Mouse (Mus musculus) lung, embryonic 15.5 days (tissue): ENCODE measurements at regions not wholly inside any gene's neighbourhood (a gene's known extent, or its start where the extent isn't known, plus 50 kb on each side); places are given as distances from the start of the nearest gene placed in this dataset.
"Not testable (repeated sequence)": the region's sequence is repeated elsewhere in the genome, so short reads cannot be mapped to it uniquely, and the experiment has no call there.

Source experiments
- ATAC-seq: fragments of 200-750 bp; cut with Nextera tagmentation; 2 replicates; pipeline ENCODE4 v1.8.0; 2017; ENCODE audit warnings: moderate number of reproducible peaks, borderline replicate concordance; ENCODE audit not compliant: low FRiP score, low TSS enrichment; ENCODE audit errors: extremely low read depth
- H3K27ac ChIP-seq: fragments of 300-500 bp; sonication (generic); 2 replicates; pipeline ENCODE4 v1.5.1; 2015; ENCODE audit warnings: moderate library complexity, mild to moderate bottlenecking, inconsistent platforms
- H3K27me3 ChIP-seq: fragments of 300-500 bp; sonication (generic); 2 replicates; pipeline ENCODE4 v1.6.1; 2015; ENCODE audit warnings: inconsistent platforms
- H3K36me3 ChIP-seq: fragments of 300-500 bp; sonication (generic); 2 replicates; pipeline ENCODE4 v1.6.1; 2015; ENCODE audit warnings: inconsistent platforms
- H3K4me1 ChIP-seq: fragments of 300-500 bp; sonication (generic); 2 replicates; pipeline ENCODE4 v1.6.1; 2015; ENCODE audit warnings: inconsistent platforms
- H3K4me2 ChIP-seq: fragments of 300-500 bp; sonication (generic); 2 replicates; pipeline ENCODE4 v1.6.1; 2015; ENCODE audit warnings: inconsistent platforms, mild to moderate bottlenecking, moderate library complexity
- H3K4me3 ChIP-seq: fragments of 300-500 bp; sonication (generic); 2 replicates; pipeline ENCODE4 v1.5.1; 2015; ENCODE audit warnings: mild to moderate bottlenecking, inconsistent platforms
- H3K9ac ChIP-seq: fragments of 300-500 bp; sonication (generic); 2 replicates; pipeline ENCODE4 v1.6.1; 2015; ENCODE audit warnings: inconsistent platforms
- H3K9me3 ChIP-seq: fragments of 300-500 bp; sonication (generic); 2 replicates; pipeline ENCODE4 v1.6.1; 2016; ENCODE audit warnings: inconsistent platforms
- WGBS: fragments of 180-500 bp; shearing (Covaris S2); methylation state at CpG from one replicate; pipeline ENCODE4 v1.1.7; 2015; 5-methylcytosine and 5-hydroxymethylcytosine counted together

DNA sequence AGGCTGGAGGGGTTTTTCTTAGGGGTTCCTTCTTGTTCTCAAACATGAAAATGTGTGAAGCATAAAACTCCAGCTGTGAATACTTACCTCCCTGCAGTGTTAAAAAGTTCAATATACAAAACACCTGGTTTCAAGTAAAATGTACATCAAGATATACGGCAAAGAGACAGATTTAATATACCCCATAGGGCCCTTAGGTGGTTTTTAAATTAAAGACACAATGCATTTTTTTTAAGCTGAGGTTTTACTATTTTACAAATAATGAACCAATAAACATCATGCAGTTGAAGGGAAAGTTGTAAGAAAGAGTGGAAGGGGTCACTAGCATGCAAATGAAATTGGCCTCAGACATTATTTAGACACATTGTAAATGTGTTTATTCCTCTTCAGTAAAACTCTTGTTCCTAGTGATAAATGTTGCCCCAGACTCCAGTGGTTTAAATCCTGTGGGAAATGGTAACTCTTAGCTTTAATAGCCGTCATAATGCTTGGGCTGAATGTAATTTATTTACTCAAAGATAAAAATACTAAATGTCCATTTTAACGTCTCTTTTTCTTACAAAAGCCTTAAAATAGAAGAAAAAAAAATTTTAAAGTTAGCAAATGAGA is 1337.9 kb downstream of the Efnb2 start:
- no peak for ATAC-seq
- Histone ChIP-seq H3K9ac (no peak overlapping the region), H3K4me3 (no peak overlapping the region), H3K4me1 (no peaks in the 10 kb centered on the region), H3K9me3 (no peaks in the 10 kb centered on the region), H3K4me2 (no peak overlapping the region), H3K27me3 (no peaks in the 10 kb centered on the region), H3K36me3 (no peaks in the 10 kb centered on the region), H3K27ac (no peak overlapping the region)
- 53% methylated on average over 3 of the region's 3 CpGs for WGBS

DNA sequence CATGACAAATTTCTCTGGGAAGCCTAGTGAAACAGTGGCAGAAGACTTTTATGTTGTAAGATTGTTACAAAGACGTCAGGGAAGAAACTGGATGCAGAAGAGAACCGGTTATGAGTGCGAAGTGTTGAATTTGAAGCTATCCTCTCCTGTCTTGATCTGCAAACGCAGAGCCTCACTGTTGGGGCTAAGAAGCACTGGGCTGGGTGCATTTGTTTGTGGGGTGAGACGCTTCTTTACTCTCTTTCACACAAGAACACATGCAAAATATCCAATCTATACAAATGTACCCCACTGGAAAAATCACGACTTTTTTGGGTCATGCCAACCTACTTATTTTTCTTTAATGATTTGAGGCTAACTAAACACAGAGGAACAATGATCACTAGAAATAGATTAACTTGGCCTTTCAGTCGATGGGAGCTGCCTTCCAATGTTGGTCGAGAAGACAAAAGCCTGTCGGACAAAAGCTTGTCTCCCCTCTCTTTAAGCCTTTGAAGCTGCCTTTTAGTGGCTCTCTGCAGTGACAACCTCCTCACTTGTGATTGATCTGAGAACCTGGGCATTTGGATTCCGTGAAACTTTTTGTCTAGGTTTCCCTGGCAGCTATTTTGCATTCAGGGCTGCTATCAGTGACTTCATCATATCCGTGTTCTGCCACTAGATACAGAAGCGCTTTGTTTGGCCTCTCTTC is 1338.5 kb downstream of the Efnb2 start:
- Histone ChIP-seq H3K4me2 (no peak overlapping the region), H3K27me3 (no peaks in the 10 kb centered on the region), H3K4me1 (no peaks in the 10 kb centered on the region), H3K27ac (no peak overlapping the region), H3K9me3 (no peaks in the 10 kb centered on the region), H3K4me3 (no peak overlapping the region), H3K36me3 (no peaks in the 10 kb centered on the region), H3K9ac (no peak overlapping the region)
- ATAC-seq = no peak
- 58% methylated on average over 12 of the region's 12 CpGs for WGBS

DNA sequence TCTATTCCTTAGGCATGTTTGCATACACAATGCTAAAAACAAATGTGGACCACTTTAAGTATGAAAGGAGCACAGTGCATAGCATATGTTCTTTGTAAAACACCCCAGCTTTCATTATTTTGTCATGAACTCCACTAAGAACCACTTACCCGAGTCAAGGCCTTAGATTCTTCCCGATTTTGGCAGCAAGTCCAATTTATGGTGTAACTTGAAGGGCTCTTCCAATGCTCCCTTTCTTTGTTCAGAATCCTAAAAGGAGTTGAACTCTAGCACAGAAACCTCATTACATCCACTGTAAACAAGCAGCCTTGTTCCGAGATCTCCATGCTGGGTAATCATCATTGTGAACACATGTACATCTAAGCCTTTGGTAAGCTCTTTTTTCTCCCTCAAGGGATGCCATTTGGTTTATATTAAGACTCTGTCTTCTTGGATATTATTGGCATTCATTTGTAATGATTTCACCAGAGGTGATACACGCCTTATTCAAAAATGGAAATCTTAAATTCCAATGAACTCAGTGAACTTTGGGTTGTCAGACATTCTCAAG is 1344.2 kb downstream of the Efnb2 start:
- Histone ChIP-seq H3K27me3 (no peaks in the 10 kb centered on the region), H3K36me3 (no peaks in the 10 kb centered on the region), H3K4me3 (no peak overlapping the region), H3K4me1 (no peaks in the 10 kb centered on the region), H3K4me2 (no peak overlapping the region), H3K9me3 (no peaks in the 10 kb centered on the region), H3K27ac (no peak overlapping the region), H3K9ac (no peak overlapping the region)
- WGBS = 60% methylated on average over 4 of the region's 4 CpGs
- no peak for ATAC-seq

- Histone ChIP-seq H3K4me1 (no peaks in the 10 kb centered on the region), H3K4me2 (no peak overlapping the region), H3K27me3 (no peaks in the 10 kb centered on the region), H3K27ac (no peak overlapping the region), H3K9me3 (no peaks in the 10 kb centered on the region), H3K9ac (no peak overlapping the region), H3K4me3 (no peak overlapping the region), H3K36me3 (no peaks in the 10 kb centered on the region)
- 79% methylated on average over 2 of the region's 2 CpGs for WGBS
- no peak for ATAC-seq
Measured at GRCm38 (mm10) chr8:7309239-7309638, 1351.8 kb downstream of the Efnb2 start.

- no peak overlapping the region for H3K4me2 ChIP-seq
- H3K36me3 ChIP-seq = no peaks in the 10 kb centered on the region
- no peak for ATAC-seq
- 39% methylated on average over 7 of the region's 7 CpGs for WGBS
- no peaks in the 10 kb centered on the region for H3K9me3 ChIP-seq
- no peak overlapping the region for H3K27ac ChIP-seq
- no peaks in the 10 kb centered on the region for H3K4me1 ChIP-seq
- H3K4me3 ChIP-seq = no peak overlapping the region
- H3K9ac ChIP-seq = no peak overlapping the region
- no peaks in the 10 kb centered on the region for H3K27me3 ChIP-seq
Measured at GRCm38 (mm10) chr8:7289361-7289760, 1371.7 kb downstream of the Efnb2 start.

DNA sequence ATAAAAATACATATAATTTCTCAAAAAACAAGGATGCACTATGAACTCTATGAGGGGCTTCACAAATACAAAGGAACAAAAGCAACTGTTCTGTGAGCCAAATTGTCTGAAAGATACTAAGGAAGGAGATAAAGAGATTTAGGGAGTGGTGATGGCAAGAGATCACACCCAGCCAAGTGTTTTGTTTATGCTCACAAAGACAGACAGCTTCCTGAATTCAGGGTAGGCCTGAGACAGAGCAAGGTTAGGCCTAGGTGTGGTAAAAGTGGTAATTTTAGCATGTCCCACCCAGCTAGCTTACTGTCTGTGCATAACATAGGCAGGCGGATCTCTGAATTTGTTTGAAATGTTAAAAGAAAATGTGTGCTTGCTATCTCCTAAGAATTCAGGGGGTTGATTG is 1374.5 kb downstream of the Efnb2 start:
- H3K4me2 ChIP-seq = no peak overlapping the region
- no peak overlapping the region for H3K27ac ChIP-seq
- H3K36me3 ChIP-seq = no peaks in the 10 kb centered on the region
- no peaks in the 10 kb centered on the region for H3K4me1 ChIP-seq
- ATAC-seq = no peak
- no peaks in the 10 kb centered on the region for H3K9me3 ChIP-seq
- H3K9ac ChIP-seq = no peak overlapping the region
- H3K27me3 ChIP-seq = no peaks in the 10 kb centered on the region
- H3K4me3 ChIP-seq = no peak overlapping the region
- 75% methylated on average over 1 of the region's 1 CpGs for WGBS

DNA sequence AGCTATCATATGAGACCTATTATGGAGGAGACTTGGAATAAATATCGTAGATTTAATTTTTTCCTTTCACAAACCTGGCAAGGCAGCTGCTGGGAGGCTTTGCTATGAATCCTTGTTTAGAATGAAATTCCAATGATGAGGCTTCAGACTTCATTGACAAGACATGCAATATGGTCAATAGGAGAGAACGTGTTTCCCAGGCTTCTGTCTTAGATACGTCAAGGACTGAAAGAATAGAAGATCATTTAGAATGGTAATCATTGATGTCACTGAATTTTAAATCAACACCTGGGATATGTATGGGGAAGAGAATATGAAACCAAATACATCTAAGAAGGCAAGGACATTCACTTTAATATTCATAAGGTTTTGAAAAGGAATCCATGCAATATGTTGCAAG is 1393.6 kb downstream of the Efnb2 start:
- H3K4me3 ChIP-seq = no peak overlapping the region
- no peak overlapping the region for H3K27ac ChIP-seq
- no peak overlapping the region for H3K4me2 ChIP-seq
- H3K36me3 ChIP-seq = no peaks in the 10 kb centered on the region
- H3K9me3 ChIP-seq = no peaks in the 10 kb centered on the region
- 87% methylated on average over 3 of the region's 3 CpGs for WGBS
- no peak overlapping the region for H3K9ac ChIP-seq
- no peaks in the 10 kb centered on the region for H3K27me3 ChIP-seq
- H3K4me1 ChIP-seq = no peaks in the 10 kb centered on the region
- no peak for ATAC-seq

DNA sequence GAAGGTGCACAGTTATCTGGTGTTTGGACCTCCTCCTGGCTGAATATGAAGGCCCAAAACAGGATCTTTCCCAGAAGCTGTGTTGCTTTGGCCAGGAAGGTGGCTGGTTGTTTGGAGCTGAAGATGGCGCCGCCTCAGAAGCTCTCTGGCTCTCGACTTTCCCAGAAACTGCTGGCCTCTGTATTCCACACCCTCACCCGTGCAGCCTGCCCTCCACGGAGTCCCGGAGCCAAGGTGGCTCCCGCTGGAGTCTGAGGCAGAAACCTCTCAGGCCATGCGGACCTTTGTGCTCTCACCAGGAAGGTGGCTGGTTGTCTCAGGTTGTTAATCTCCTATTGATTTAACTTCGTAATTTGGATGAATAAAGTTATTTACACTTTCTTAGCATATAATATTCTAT is 1406.7 kb downstream of the Efnb2 start:
- ATAC-seq, H3K27ac ChIP-seq, H3K9me3 ChIP-seq, H3K36me3 ChIP-seq, H3K9ac ChIP-seq, H3K4me3 ChIP-seq, H3K4me1 ChIP-seq, H3K27me3 ChIP-seq, H3K4me2 ChIP-seq: not testable (repeated sequence)
- WGBS = 85% methylated on average over 9 of the region's 9 CpGs

DNA sequence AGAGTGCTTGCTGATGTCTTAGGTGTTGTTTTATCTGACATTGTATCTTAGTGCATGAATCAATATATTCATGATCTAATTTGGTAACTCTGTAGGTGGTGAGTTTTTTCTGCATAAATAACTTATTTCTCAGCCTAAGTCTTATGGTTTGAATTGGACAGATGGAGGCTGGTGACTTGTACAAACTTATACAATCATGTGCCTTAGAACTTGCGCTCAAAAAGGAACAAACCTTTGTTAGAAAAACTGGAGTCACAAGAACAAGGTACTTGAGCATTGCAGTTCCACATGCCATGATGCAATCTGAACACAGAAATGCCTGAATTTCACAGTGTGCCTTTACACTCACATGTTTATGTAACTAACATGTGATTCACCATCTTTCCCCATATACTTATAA is 1420.7 kb downstream of the Efnb2 start:
- WGBS = 100% methylated on average over 1 of the region's 1 CpGs
- no peaks in the 10 kb centered on the region for H3K9me3 ChIP-seq
- no peak overlapping the region for H3K9ac ChIP-seq
- H3K4me2 ChIP-seq = no peak overlapping the region
- H3K27ac ChIP-seq = no peak overlapping the region
- no peaks in the 10 kb centered on the region for H3K27me3 ChIP-seq
- ATAC-seq = no peak
- H3K36me3 ChIP-seq = no peaks in the 10 kb centered on the region
- no peaks in the 10 kb centered on the region for H3K4me1 ChIP-seq
- H3K4me3 ChIP-seq = no peak overlapping the region

DNA sequence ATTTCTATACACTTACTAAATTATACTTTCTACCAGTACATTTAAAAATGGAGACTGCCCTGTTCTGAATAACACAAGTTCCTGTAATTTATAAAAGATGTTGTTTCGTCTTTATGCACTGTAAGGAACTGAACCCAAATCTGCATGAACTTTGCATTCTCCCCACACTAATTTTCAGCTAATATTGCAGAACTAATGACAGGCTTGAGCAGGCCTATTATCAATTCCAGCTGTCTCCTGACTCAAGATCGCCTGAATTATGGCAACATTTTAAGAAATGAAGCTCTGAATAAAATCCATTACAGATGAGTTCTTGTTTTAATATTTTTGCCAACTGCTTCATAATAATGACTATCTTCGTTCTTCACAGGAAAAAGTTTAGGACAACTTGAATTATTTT is 1427.0 kb downstream of the Efnb2 start:
- Histone ChIP-seq H3K27me3 (no peaks in the 10 kb centered on the region), H3K36me3 (no peaks in the 10 kb centered on the region), H3K4me3 (no peak overlapping the region), H3K9me3 (no peaks in the 10 kb centered on the region), H3K9ac (no peak overlapping the region), H3K27ac (no peak overlapping the region), H3K4me1 (no peaks in the 10 kb centered on the region), H3K4me2 (no peak overlapping the region)
- no peak for ATAC-seq
- WGBS = 63% methylated on average over 3 of the region's 3 CpGs

DNA sequence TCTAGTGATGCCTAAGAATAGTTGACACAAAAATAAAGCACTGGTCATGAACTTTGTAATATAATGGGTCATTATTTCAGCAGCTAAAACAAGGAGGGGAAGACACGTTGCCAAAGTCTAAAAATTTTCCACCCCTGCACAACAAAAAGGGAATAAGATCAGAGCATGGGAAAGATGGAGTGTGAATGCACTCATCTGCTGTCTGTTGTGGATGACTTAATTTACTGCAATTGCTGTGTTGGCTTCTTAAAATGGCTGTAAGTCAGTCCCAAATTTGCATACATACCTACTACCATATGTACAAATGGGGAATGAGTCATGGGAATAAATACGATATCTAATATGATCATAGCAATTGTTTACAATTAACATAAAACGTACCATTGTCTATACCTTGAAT is 1441.7 kb downstream of the Efnb2 start:
- ATAC-seq = no peak
- no peak overlapping the region for H3K9ac ChIP-seq
- no peaks in the 10 kb centered on the region for H3K9me3 ChIP-seq
- no peaks in the 10 kb centered on the region for H3K27me3 ChIP-seq
- H3K27ac ChIP-seq = no peak overlapping the region
- no peak overlapping the region for H3K4me3 ChIP-seq
- H3K4me1 ChIP-seq = no peaks in the 10 kb centered on the region
- no peaks in the 10 kb centered on the region for H3K36me3 ChIP-seq
- no peak overlapping the region for H3K4me2 ChIP-seq
- WGBS = 71% methylated on average over 3 of the region's 3 CpGs

GRCm38 (mm10) chr8:7207178-7207577 is 1453.9 kb downstream of the Efnb2 start:
- Histone ChIP-seq H3K9ac (no peak overlapping the region), H3K4me1 (peaks cover 5% of the 10 kb centered on the region; the same call in 1 of the 2 replicates), H3K4me2 (no peak overlapping the region), H3K4me3 (no peak overlapping the region), H3K9me3 (no peaks in the 10 kb centered on the region), H3K36me3 (no peaks in the 10 kb centered on the region), H3K27me3 (no peaks in the 10 kb centered on the region), H3K27ac (no peak overlapping the region)
- 27% methylated on average over 3 of the region's 3 CpGs for WGBS
- ATAC-seq = peak; percentile 84
